Mouse (Mus musculus): ENCODE results near the gene Cd36.

DNA sequence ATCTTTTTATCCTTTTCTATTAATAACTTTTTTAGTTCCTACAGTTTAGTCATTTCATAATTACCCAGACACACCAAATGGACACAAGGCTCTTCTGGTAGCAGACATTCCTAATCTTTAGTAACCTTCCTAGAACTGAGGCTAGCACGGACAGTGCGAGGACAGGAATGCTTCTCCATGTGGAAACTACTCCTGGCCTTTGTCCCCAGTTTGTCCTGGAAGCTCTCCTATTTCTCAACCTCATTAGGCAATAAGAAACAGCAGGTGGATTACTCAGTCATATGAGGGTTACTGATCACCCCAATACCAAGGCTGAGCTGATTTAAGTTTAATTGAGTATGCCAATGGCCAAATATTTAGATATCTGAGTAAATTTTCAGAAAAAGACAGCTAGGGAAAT is 25.5 kb downstream of the Cd36 start:
- no peak for TF ChIP-seq POLR2A (IDR thresholded peaks at IDR 0.05; ENCODE audit: insufficient read length, low read depth)
- no peak for TF ChIP-seq MAX (IDR thresholded peaks at IDR 0.05; ENCODE audit: low read depth)
- TF ChIP-seq TCF12 (IDR thresholded peaks at IDR 0.05; ENCODE audit: insufficient read depth, poor library complexity, severe bottlenecking) = no peak
- TF ChIP-seq MYOG (IDR thresholded peaks at IDR 0.05; ENCODE audit: control insufficient read depth in 1 of 3, insufficient read depth in 1 of 3, insufficient read length in 2 of 3, low read depth in 2 of 3) = no peak
- no peak for TF ChIP-seq POLR2AphosphoS2 (IDR thresholded peaks at IDR 0.05; ENCODE audit: insufficient read length, low read depth)
- TF ChIP-seq CEBPB (IDR thresholded peaks at IDR 0.05; ENCODE audit: insufficient read depth, poor library complexity, severe bottlenecking) = no peak
- TF ChIP-seq MYOD1 (IDR thresholded peaks at IDR 0.05; ENCODE audit: control insufficient read depth in 1 of 3, insufficient read length in 2 of 3, low read depth in 2 of 3) = no peak
- TF ChIP-seq REST (IDR thresholded peaks at IDR 0.05; ENCODE audit: insufficient read depth, insufficient read length) = no peak
- TF ChIP-seq E2F4 (IDR thresholded peaks at IDR 0.05; ENCODE audit: insufficient read depth) = no peak
- no peak for TF ChIP-seq USF1 (IDR thresholded peaks at IDR 0.05; ENCODE audit: low read depth)
- no peak for TF ChIP-seq SRF (IDR thresholded peaks at IDR 0.05; ENCODE audit: control insufficient read depth, insufficient read length, low read depth)
- no peak for TF ChIP-seq TCF3 (IDR thresholded peaks at IDR 0.05; ENCODE audit: insufficient read length, low read depth)

All from myocyte (in vitro differentiated cells).